Mouse (Mus musculus) lung, postnatal 10 days (tissue): Measurements from ENCODE around the gene Ankdd1b.
A peak's percentile ranks its signal among the peaks of the same experiment; 100 is the strongest.

Source experiments
- DNase-seq: peaks from one replicate; pipeline ENCODE4 v3.0.0; 2021

Ankdd1b gene

GRCm38 (mm10) chr13:96452621-96453020 is 18.4 kb downstream of the Ankdd1b start:
- no peak for DNase-seq

- DNase-seq, result no peak
Measured at GRCm38 (mm10) chr13:96451386-96452140, 19.4 kb downstream of the Ankdd1b start.

GRCm38 (mm10) chr13:96450869-96451268 is 20.1 kb downstream of the Ankdd1b start:
- DNase-seq, result no peak

DNA sequence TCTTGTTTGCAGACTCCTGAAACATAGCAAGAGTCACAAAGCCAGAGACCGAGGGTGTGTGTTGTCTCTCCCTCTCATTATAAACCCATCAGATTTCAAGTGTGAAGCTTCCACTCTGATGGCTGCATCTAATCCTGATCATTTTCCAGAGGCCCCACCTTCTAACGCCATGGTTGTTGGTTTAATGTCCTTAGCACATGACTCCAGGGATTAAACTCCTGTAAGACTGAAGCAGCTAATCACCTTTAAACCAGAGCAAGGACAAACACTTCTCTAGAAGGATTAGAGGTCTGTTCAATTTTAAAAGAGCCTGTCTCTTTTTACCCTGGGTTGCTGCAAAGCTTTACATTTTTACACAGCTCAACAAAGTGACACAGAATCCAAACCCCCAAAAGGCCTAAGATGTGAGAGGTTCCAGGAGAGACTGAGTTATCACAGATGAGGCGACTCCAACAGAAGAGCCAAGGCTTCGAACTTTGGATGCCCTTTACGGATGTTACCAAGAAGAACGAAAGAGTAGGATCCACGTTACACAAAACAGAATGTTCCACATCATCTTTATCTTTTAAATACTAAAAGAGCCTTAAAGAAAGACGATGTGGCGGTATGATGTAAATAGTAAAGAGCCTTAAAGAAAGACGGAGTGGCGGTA is 20.7 kb downstream of the Ankdd1b start:
- no peak for DNase-seq

DNA sequence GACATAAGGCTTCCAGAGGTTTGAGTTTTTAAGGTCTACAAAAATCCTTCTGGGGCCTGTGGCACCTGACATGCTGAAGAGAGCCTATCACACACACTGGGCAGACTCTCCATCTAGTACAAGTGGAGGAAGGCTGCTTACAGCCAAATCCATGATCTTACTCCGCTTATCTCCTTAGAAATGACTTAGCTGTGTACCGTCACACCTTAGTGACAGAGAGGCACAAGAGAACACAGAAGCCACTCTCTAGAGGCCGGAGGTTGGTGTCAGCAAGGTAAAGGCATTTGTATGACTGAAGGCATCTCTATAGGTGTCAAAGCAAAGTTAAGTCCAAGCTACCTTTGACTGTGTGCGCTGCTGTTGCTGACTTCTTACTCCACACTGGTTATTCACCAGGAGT is 30.6 kb downstream of the Ankdd1b start:
- no peak for DNase-seq

- no peak for DNase-seq
Measured at GRCm38 (mm10) chr13:96436921-96437320, 34.1 kb downstream of the Ankdd1b start.

- peak; percentile 35 for DNase-seq
Measured at GRCm38 (mm10) chr13:96435793-96436192, 35.2 kb downstream of the Ankdd1b start.

GRCm38 (mm10) chr13:96434899-96435331 is 36.1 kb downstream of the Ankdd1b start:
- DNase-seq, result peak; percentile 13

DNA sequence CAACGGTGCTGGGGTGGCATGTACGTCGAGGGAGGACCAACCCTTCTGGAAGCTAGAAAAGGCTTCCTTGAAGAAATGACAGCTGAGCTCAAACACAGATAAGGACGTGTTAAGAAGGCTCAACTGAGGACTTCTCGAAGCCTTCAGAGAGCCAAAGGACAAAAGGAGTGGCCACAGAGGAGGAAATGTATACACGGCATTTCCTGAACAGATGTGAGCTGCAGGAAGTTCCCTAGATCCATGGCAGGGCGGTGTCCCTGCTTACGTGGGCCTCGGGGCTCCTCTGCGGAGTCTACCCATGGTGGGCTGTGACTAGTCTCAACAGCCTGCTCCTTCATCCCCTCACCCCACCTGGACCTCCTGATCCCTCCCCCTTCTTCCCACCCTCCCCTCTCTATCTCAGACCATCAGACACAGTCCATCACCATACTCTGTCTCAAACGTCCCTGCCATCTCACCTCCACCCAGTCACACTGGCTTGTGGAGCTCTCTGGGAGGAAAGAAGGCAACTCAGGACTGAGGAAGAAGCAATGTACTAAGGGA is 37.3 kb downstream of the Ankdd1b start:
- DNase-seq, result peak; percentile 37

DNA sequence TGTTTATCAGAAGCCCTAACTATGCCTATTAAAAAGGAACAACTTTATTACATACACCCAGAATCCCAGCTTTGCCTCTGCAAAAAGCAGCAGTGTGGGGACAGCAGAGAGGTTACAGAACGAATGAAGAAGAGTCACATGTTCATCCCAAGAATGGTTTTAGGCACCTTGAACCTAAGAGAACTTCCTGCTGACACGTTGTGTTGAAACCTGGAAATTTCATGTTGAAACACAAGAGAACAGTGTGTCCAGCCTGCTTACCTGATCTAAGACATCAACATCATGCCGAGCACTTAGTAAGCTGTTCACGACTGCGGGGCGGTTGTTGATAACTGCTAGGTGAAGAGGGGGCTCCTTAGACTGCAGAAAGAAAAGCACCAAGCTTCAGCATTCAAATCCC is 38.0 kb downstream of the Ankdd1b start:
- no peak for DNase-seq

DNA sequence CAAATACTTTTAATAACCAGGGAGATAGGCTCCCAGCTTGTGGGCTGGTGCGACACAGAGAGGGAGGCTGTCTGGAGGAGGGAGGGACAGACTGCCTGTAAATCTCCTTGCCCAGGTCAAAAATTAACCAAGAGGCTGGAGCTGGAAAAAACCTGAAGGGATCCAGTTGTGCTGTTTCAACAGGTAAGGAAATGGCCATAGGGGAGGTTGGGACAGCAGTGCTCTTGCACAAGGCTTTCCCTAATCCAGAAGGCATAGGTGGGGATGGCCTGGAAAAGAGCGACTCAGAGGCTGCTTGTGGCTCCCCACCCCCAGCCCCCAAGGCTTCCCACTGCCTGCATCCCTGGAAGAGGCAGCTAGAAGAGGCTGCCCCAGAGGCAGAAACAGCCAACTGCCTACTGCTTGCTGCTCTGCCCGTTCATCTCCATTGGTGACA is 38.6 kb downstream of the Ankdd1b start:
- no peak for DNase-seq

GRCm38 (mm10) chr13:96431595-96432156 is 39.3 kb downstream of the Ankdd1b start:
- peak; percentile 91 for DNase-seq

DNA sequence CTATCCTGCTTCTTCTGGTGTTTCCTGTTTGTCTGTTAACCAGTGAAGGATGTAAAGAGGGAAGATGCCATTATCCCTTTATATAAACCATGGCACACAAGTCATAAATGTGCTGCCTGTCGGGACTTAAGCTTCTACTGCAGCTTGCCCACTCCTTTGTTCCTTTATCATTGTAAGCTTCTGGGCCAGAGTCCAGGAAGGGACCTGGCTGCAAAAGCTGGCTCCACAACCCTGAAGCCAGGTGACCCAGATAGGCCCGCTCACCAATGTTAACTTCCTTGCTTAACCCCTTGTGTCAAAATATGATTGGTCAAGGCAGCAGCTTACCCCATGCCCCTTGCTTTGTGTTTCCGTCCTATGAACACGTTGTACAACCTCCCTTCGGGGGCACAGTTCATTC is 42.5 kb downstream of the Ankdd1b start:
- no peak for DNase-seq

DNA sequence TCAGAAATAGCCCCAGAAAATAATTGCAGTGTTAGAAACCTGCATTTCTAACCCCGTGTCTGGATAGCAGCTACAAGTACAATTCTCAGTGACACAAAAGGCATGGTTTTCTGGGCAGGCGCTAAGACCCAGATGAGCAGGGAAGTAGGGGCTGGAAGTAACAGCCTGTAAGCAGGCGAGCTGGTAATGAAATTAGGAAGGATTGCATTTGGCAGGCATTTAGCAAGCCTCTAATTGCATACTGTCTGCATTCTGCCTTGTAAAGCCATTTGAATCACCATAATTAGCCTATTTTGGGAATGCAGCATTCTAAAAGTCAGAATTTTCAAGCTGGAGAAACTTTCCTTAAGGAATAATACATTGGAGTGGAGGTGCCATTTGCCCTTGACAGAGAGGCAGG is 45.0 kb downstream of the Ankdd1b start:
- no peak for DNase-seq

DNA sequence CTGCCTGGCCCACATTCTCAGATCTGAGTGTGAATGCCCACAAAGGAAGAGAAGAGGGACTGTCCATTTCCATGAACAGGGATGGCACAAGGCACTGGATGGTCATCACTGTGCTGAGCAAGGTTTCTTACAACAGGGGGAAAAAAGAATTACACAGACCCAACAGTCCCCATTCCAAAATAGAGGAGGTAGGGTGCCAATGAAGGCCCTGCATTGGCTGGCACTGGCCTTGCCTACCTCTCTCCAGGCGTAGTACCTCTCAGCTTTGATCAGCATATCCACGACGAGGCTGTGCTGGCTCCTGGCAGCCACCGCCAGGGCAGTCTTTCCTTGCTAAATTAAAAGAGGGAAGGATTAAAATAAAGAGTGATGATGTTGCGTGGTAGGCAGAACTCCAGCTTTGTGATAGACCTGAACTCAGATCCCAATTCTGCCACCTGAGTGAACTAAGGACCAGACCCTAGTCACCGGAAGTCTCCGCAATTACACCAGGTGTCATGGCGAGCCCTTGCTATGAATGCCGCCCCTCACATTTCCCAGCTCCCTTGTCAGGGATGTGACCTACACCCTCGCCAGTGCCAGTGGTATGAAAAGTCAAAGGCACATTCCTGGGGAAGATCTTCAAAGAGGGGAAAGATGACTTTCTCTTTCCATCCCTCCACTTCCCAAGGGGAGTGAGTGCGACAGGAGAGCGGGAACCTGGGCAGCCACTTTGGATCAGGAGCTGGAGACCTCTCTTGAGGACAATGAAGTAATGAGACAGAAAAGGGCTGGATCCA is 46.3 kb downstream of the Ankdd1b start:
- no peak for DNase-seq

GRCm38 (mm10) chr13:96421230-96421629 is 49.8 kb downstream of the Ankdd1b start:
- no peak for DNase-seq

DNA sequence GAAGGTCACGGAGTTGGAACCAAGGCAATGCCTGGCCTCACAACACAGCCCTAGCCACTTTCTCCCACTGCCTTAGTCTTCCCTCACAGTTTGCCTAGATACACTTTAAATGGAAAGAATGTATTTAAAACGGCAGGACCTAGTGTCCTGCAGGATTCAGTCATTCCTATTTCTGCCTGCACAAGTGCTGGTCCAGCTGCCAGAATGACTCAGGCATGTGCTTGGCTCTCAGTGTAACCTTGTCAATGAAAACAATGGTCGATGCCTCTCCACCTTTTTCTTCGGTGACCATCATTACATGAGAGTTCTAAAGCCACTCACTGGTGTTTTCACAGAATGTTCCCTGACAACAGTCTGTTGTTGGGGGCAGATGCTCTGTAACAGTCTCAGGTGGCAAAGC is 52.5 kb downstream of the Ankdd1b start:
- no peak for DNase-seq

GRCm38 (mm10) chr13:96417261-96417813 is 53.7 kb downstream of the Ankdd1b start:
- DNase-seq, result peak; percentile 17

DNA sequence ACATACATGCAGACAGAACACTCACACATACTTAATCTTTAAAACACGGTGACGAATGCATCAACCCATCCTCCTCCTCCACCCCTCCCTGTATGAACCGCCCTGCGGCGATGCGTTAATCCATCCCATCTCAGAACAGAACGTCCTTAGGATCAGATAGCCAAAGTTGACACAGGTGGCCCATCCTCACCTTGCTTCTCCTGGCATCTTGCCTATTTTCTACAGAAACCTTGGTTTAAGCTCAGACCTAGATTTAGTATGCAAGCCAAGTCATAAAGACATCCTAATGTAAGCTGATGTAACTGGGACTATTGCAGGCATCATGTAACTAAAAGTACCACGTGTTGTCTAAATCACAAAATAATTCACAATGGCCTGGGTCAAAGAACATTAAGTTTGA is 54.6 kb downstream of the Ankdd1b start:
- no peak for DNase-seq

GRCm38 (mm10) chr13:96414384-96414783 is 56.6 kb downstream of the Ankdd1b start:
- no peak for DNase-seq

- no peak for DNase-seq
Measured at GRCm38 (mm10) chr13:96408786-96409185, 62.2 kb downstream of the Ankdd1b start.

DNA sequence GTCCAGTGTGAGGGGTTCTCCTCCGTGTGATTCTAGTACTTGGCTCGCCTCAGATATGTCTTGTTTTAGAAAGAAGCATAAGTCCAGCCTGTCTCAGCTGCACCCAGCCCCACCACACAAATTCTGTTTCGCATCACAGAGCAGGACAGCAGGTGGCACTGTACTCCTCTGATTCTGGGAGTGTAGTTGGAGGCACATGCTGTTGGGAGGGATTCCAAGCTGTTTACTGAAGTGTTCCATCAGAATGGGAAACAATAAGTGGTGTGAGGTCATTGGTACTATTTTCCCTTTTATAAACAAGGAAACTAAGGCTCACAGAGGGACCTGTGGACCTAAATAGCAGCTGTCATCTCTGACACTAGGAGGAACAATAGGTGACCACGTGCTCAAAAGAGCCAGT is 64.0 kb downstream of the Ankdd1b start:
- peak; percentile 68 for DNase-seq

- DNase-seq, result no peak
Measured at GRCm38 (mm10) chr13:96405518-96405917, 65.5 kb downstream of the Ankdd1b start.
